Mouse (Mus musculus) forebrain, embryonic 11.5 days (tissue): ENCODE data around the gene Col4a2. TPM values are rescaled to one million over a fixed set of nuclear protein-coding genes. Genes with fewer than 3 reads are reported as not detected.

ENCODE experiments used
- ATAC-seq: fragments of 200-750 bp; cut with Nextera tagmentation; replicated peaks from 2 replicates; pipeline ENCODE4 v1.8.0; 2017; ENCODE audit warnings: moderate TSS enrichment; ENCODE audit not compliant: low FRiP score
- DNase-seq: peaks from one replicate; pipeline ENCODE4 v3.0.0-alpha.2; 2017; ENCODE audit warnings: low spot score
- H3K27ac ChIP-seq: fragments of 300-500 bp; sonication (generic); 2 replicates; pipeline ENCODE4 v1.5.1; 2014; ENCODE audit warnings: low read depth, low read length
- H3K27me3 ChIP-seq: fragments of 300-500 bp; sonication (generic); 2 replicates; pipeline ENCODE4 v1.6.1; 2014; ENCODE audit warnings: mild to moderate bottlenecking, low read length, mixed read lengths; ENCODE audit not compliant: control insufficient read depth, insufficient read depth
- H3K36me3 ChIP-seq: fragments of 300-500 bp; sonication (generic); 2 replicates; pipeline ENCODE4 v1.6.1; 2014; ENCODE audit warnings: mild to moderate bottlenecking, low read length, moderate library complexity, mixed read lengths; ENCODE audit not compliant: control insufficient read depth, insufficient read depth
- H3K4me1 ChIP-seq: fragments of 300-500 bp; sonication (generic); replicated peaks from 2 replicates; pipeline ENCODE4 v1.6.1; 2014; ENCODE audit warnings: low read length, mixed read lengths; ENCODE audit not compliant: control insufficient read depth, insufficient read depth
- H3K4me2 ChIP-seq: fragments of 300-500 bp; sonication (generic); 2 replicates; pipeline ENCODE4 v1.6.1; 2014; ENCODE audit warnings: low read depth, mild to moderate bottlenecking, low read length, moderate library complexity, mixed read lengths; ENCODE audit not compliant: severe bottlenecking
- H3K4me3 ChIP-seq: fragments of 300-500 bp; sonication (generic); 2 replicates; pipeline ENCODE4 v1.5.1; 2014; ENCODE audit warnings: low read depth, low read length
- H3K9ac ChIP-seq: fragments of 300-500 bp; sonication (generic); 2 replicates; pipeline ENCODE4 v1.6.1; 2014; ENCODE audit warnings: low read length
- H3K9me3 ChIP-seq: fragments of 300-500 bp; sonication (generic); 2 replicates; pipeline ENCODE4 v1.6.1; 2016; ENCODE audit warnings: low read length, mixed read lengths; ENCODE audit not compliant: control insufficient read depth
- WGBS: fragments of 180-500 bp; shearing (Covaris S2); extraction: QIAGEN DNeasy Blood & Tissue Kit; methylation state at CpG from one replicate; pipeline ENCODE4 v1.1.7; 2014; 5-methylcytosine and 5-hydroxymethylcytosine counted together
- polyA plus RNA-seq: library from polyadenylated mRNA; unstranded; fragments of >200 nt; fragmentation: Nextera tagmentation; extraction: Ambion mirVana; gene quantifications from 2 replicates; pipeline ENCODE4 v1.2.1, GENCODE M21; 2014

Gene Col4a2
- polyA plus RNA-seq, 1 experiment from 2014 or later = 45.4 TPM

GRCm38 (mm10) chr8:11374326-11375076 is 61.9 kb downstream of the Col4a2 start:
- Histone ChIP-seq H3K36me3 (no peaks in the 10 kb centered on the region), H3K4me1 (no peaks in the 10 kb centered on the region; the same call in 1 of the 2 replicates), H3K4me3 (no peak overlapping the region), H3K4me2 (no peak overlapping the region), H3K9me3 (no peaks in the 10 kb centered on the region), H3K9ac (no peak overlapping the region), H3K27me3 (no peaks in the 10 kb centered on the region), H3K27ac (no peak overlapping the region)
- 84% methylated on average over 15 of the region's 15 CpGs for WGBS
- DNase-seq = no peak
- ATAC-seq = no peak

GRCm38 (mm10) chr8:11375749-11376438 is 63.3 kb downstream of the Col4a2 start:
- Histone ChIP-seq H3K4me2 (no peak overlapping the region), H3K9me3 (no peaks in the 10 kb centered on the region), H3K27me3 (no peaks in the 10 kb centered on the region), H3K36me3 (no peaks in the 10 kb centered on the region), H3K4me3 (no peak overlapping the region), H3K27ac (no peak overlapping the region), H3K4me1 (no peaks in the 10 kb centered on the region; the same call in 1 of the 2 replicates), H3K9ac (no peak overlapping the region)
- ATAC-seq = no peak
- DNase-seq = no peak
- 86% methylated on average over 18 of the region's 18 CpGs for WGBS

DNA sequence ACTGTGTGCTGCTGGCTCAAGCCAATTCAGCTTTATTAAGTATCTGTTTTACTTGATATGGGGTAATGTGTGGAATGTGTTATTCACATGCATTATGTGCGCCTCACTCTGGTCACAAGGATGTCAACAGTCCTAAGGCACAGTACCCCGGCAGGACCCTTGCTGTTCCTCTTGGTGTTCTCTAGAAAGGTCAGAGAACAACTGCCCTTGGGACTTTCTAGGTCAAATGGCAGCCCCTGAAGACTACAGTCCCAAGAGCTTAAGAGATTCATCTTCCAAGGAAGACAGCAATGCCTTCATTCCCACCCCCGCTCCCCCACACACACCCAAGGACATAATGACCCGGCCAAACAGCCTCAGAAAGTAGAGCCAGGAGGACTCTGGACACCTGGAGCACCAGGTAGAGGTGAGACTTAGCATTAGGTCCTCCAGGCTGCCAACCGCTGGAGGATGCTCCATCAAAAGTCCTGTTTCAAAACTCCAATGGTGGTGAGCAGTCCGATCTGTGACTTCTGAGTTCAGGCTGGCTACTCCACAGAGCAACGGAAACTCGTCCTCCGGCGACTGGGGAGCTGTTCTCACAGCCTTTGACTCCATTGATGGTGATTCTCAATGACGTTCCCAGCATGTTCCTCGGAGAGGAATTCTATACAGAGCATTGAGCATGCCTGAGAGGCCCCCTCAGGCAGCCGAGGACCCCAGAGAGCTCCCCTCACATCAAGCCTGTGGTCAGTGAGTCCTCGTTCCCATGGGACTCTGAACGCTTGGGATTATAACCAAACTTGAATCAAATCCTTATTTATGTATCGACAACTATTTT is 65.0 kb downstream of the Col4a2 start:
- no peaks in the 10 kb centered on the region for H3K9me3 ChIP-seq
- no peak overlapping the region for H3K27ac ChIP-seq
- 77% methylated on average over 16 of the region's 16 CpGs for WGBS
- no peak overlapping the region for H3K4me3 ChIP-seq
- no peak overlapping the region for H3K4me2 ChIP-seq
- H3K9ac ChIP-seq = no peak overlapping the region
- no peaks in the 10 kb centered on the region for H3K27me3 ChIP-seq
- ATAC-seq = no peak
- H3K36me3 ChIP-seq = no peaks in the 10 kb centered on the region
- H3K4me1 ChIP-seq = peaks cover 3% of the 10 kb centered on the region; the same call in 1 of the 2 replicates
- DNase-seq = no peak

GRCm38 (mm10) chr8:11379590-11379989 is 67.0 kb downstream of the Col4a2 start:
- Histone ChIP-seq H3K4me2 (no peak overlapping the region), H3K4me1 (peaks cover 3% of the 10 kb centered on the region; the same call in 1 of the 2 replicates), H3K36me3 (no peaks in the 10 kb centered on the region), H3K27me3 (no peaks in the 10 kb centered on the region), H3K9me3 (no peaks in the 10 kb centered on the region), H3K9ac (no peak overlapping the region), H3K27ac (no peak overlapping the region), H3K4me3 (no peak overlapping the region)
- WGBS = 86% methylated on average over 7 of the region's 7 CpGs
- DNase-seq (no peak), ATAC-seq (no peak)

DNA sequence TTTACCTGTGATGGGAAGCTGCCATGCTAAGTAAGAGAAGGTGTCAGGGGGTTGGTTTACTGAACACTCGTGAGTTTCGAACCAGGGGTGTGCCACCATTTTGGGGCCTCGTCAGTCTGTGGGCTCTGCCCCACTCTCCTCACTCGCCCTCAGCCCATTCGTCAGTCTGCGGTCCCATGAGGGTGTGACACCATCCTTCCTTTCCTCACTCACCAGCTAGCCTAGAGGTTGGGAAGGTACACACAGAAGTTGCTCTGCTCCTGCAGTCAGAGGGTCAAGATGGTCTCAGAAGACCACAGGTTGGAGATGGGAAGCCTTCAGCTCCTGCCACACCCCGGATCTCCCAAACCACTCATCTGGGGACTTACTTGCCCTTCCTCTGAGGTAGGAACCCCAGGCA is 68.9 kb downstream of the Col4a2 start:
- Histone ChIP-seq H3K36me3 (no peaks in the 10 kb centered on the region), H3K27me3 (no peaks in the 10 kb centered on the region), H3K9ac (no peak overlapping the region), H3K4me1 (peaks cover 3% of the 10 kb centered on the region; the same call in 1 of the 2 replicates), H3K27ac (no peak overlapping the region), H3K9me3 (no peaks in the 10 kb centered on the region), H3K4me2 (no peak overlapping the region), H3K4me3 (no peak overlapping the region)
- DNase-seq = no peak
- no peak for ATAC-seq
- 81% methylated on average over 7 of the region's 7 CpGs for whole genome bisulfite sequencing

DNA sequence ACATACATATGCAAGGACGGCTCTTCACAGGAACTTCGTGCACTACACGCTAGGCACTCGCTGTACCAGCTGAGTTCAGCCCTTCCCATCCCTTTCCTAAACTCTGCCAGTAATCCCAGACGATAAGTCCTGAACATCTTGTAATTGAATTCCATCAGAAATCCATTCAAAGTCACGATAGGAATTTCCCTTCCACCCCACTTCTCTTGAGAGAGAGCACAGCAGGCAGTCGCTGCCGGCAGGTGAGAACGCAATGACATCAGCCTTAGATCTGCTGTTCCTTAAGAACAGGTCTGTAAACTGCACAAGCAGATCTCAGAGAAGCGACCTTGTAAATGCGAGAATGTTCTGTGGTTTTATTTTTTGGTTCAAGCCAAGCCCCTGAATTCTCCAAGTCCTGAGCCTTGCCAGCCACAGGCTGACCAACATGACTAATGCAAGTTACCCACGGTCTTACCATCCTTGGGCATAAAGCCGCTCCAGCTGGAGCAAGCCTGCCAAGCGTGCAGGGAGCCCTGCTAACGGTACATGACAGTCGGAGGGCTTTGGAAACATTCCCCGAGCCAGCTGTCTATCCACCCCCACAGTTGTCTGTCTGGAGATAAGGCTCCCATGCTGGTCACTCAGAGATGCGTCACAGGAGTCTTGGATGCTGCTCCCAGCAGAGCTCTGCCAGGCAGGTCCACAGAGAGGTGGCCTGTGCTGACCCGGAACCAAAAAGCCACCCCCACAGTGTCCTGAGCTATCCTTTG is 69.6 kb downstream of the Col4a2 start:
- ATAC-seq (no peak), DNase-seq (no peak)
- Histone ChIP-seq H3K4me2 (no peak overlapping the region), H3K9me3 (no peaks in the 10 kb centered on the region), H3K4me1 (peaks cover 3% of the 10 kb centered on the region; the same call in 1 of the 2 replicates), H3K4me3 (no peak overlapping the region), H3K27ac (no peak overlapping the region), H3K9ac (no peak overlapping the region), H3K36me3 (no peaks in the 10 kb centered on the region), H3K27me3 (no peaks in the 10 kb centered on the region)
- WGBS = 32% methylated on average over 19 of the region's 19 CpGs

DNA sequence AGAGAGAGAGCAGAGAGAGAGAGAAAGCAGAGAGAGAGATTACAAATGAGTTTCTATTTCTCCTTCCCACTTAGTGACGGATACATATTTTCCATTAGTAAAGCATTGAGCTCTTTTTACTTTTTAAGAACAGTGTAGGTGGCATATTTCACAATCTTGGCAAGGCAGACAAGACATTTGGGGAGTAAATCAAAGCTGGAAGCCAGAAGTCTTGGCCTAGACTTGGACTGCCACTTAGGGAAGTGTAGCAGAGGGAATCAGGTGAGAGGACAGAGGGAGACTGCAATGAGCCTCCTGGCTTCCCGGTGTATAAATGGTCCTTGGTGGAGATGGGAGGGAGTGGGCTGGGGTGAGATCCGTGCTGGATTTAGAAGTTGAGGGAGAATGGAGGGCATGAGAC is 70.3 kb downstream of the Col4a2 start:
- DNase-seq (no peak), ATAC-seq (no peak)
- WGBS = 65% methylated on average over 3 of the region's 3 CpGs
- Histone ChIP-seq H3K9me3 (no peaks in the 10 kb centered on the region), H3K4me3 (no peak overlapping the region), H3K9ac (no peak overlapping the region), H3K27ac (no peak overlapping the region), H3K36me3 (no peaks in the 10 kb centered on the region), H3K27me3 (no peaks in the 10 kb centered on the region), H3K4me2 (no peak overlapping the region), H3K4me1 (peaks cover 3% of the 10 kb centered on the region; the same call in 1 of the 2 replicates)

DNA sequence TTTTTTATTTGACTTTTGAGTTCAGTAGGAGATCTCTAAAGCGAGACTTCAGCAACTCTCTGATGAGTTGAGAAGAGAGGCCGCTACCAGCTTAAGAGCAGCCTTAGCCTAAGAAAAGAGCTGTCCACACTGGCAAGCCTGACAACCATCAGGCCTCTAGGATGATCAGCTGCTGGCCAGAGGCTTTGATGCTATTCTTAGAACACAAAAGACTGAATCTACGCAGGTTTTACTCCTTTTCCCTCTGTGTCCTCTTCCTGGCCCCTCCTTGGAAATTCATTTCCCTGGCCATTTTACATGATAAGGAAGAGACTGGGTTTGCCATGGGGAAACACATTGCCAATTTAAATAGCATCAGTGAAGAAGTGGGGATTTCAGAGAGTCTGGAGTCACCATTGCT is 70.8 kb downstream of the Col4a2 start:
- 71% methylated on average over 3 of the region's 3 CpGs for WGBS
- Histone ChIP-seq H3K36me3 (no peaks in the 10 kb centered on the region), H3K27me3 (no peaks in the 10 kb centered on the region), H3K4me1 (peaks cover 3% of the 10 kb centered on the region; the same call in 1 of the 2 replicates), H3K4me2 (no peak overlapping the region), H3K9me3 (no peaks in the 10 kb centered on the region), H3K4me3 (no peak overlapping the region), H3K27ac (no peak overlapping the region), H3K9ac (no peak overlapping the region)
- no peak for ATAC-seq
- DNase-seq = no peak
